Mouse (Mus musculus) neural tube, embryonic 11.5 days (tissue): ENCODE data around the gene Myo10. TPM values are rescaled to one million over a fixed set of nuclear protein-coding genes. Genes with fewer than 3 reads are reported as not detected.

Source experiments
- ATAC-seq: fragments of 200-750 bp; cut with Nextera tagmentation; 2 replicates; pipeline ENCODE4 v1.8.0; 2017; ENCODE audit warnings: moderate number of reproducible peaks, mild to moderate bottlenecking, moderate TSS enrichment, moderate library complexity; ENCODE audit not compliant: insufficient read depth, low FRiP score, low TSS enrichment
- DNase-seq: peaks from one replicate; pipeline ENCODE4 v3.0.0-alpha.2; 2015; ENCODE audit warnings: low spot score
- H3K27ac ChIP-seq: fragments of 300-500 bp; sonication (generic); 2 replicates; pipeline ENCODE4 v1.5.1; 2014; ENCODE audit warnings: low read depth, mild to moderate bottlenecking, low read length
- H3K27me3 ChIP-seq: fragments of 300-500 bp; sonication (generic); 2 replicates; pipeline ENCODE4 v1.6.1; 2014; ENCODE audit warnings: mild to moderate bottlenecking, low read length, mixed read lengths; ENCODE audit not compliant: control insufficient read depth, insufficient read depth
- H3K36me3 ChIP-seq: fragments of 300-500 bp; sonication (generic); 2 replicates; pipeline ENCODE4 v1.6.1; 2014; ENCODE audit warnings: mild to moderate bottlenecking, low read length, moderate library complexity, mixed read lengths; ENCODE audit not compliant: control insufficient read depth, insufficient read depth
- H3K4me1 ChIP-seq: fragments of 300-500 bp; sonication (generic); 2 replicates; pipeline ENCODE4 v1.6.1; 2014; ENCODE audit warnings: low read length, mixed read lengths; ENCODE audit not compliant: control insufficient read depth, insufficient read depth
- H3K4me2 ChIP-seq: fragments of 300-500 bp; sonication (generic); 2 replicates; pipeline ENCODE4 v1.6.1; 2014; ENCODE audit warnings: low read depth, mild to moderate bottlenecking, moderate library complexity
- H3K4me3 ChIP-seq: fragments of 300-500 bp; sonication (generic); 2 replicates; pipeline ENCODE4 v1.5.1; 2014; ENCODE audit warnings: low read depth, low read length
- H3K9ac ChIP-seq: fragments of 300-500 bp; sonication (generic); 2 replicates; pipeline ENCODE4 v1.6.1; 2014; ENCODE audit warnings: mild to moderate bottlenecking, low read length
- H3K9me3 ChIP-seq: fragments of 300-500 bp; sonication (generic); 2 replicates; pipeline ENCODE4 v1.6.1; 2016; ENCODE audit warnings: low read length; ENCODE audit not compliant: control insufficient read depth
- WGBS: fragments of 180-500 bp; shearing (Covaris S2); extraction: QIAGEN DNeasy Blood & Tissue Kit; methylation state at CpG from one replicate; pipeline ENCODE4 v1.1.7; 2014; 5-methylcytosine and 5-hydroxymethylcytosine counted together
- polyA plus RNA-seq: library from polyadenylated mRNA; unstranded; fragments of >200 nt; fragmentation: Nextera tagmentation; extraction: Ambion mirVana; gene quantifications from 2 replicates; pipeline ENCODE4 v1.2.1, GENCODE M21; 2014

The Myo10 gene
- polyA plus RNA-seq, 1 experiment from 2014 or later: 40.5 TPM

- no peak for ATAC-seq
- Histone ChIP-seq H3K4me3 (no peak overlapping the region), H3K4me2 (no peak overlapping the region), H3K9me3 (no peaks in the 10 kb centered on the region), H3K36me3 (peaks cover 2% of the 10 kb centered on the region; the same call in 1 of the 2 replicates), H3K27me3 (no peaks in the 10 kb centered on the region), H3K27ac (no peak overlapping the region), H3K4me1 (no peaks in the 10 kb centered on the region), H3K9ac (no peak overlapping the region)
- 88% methylated on average over 5 of the region's 5 CpGs for WGBS
- no peak for DNase-seq
Measured at GRCm38 (mm10) chr15:25726814-25727213, 104.5 kb downstream of the Myo10 start.

GRCm38 (mm10) chr15:25728501-25728900 is 106.2 kb downstream of the Myo10 start:
- no peaks in the 10 kb centered on the region for H3K27me3 ChIP-seq
- no peaks in the 10 kb centered on the region for H3K36me3 ChIP-seq
- no peak overlapping the region for H3K9ac ChIP-seq
- ATAC-seq: no peak
- H3K9me3 ChIP-seq: no peaks in the 10 kb centered on the region
- no peaks in the 10 kb centered on the region for H3K4me1 ChIP-seq
- no peak overlapping the region for H3K4me3 ChIP-seq
- no peak overlapping the region for H3K27ac ChIP-seq
- no peak overlapping the region for H3K4me2 ChIP-seq
- no peak for DNase-seq
- WGBS: 64% methylated on average over 4 of the region's 4 CpGs

GRCm38 (mm10) chr15:25731053-25731452 is 108.7 kb downstream of the Myo10 start:
- no peaks in the 10 kb centered on the region for H3K27me3 ChIP-seq
- WGBS: 54% methylated on average over 9 of the region's 9 CpGs
- H3K4me1 ChIP-seq: no peaks in the 10 kb centered on the region
- H3K4me3 ChIP-seq: no peak overlapping the region
- no peak overlapping the region for H3K9ac ChIP-seq
- no peaks in the 10 kb centered on the region for H3K36me3 ChIP-seq
- no peaks in the 10 kb centered on the region for H3K9me3 ChIP-seq
- no peak for DNase-seq
- no peak overlapping the region for H3K4me2 ChIP-seq
- no peak overlapping the region for H3K27ac ChIP-seq
- 0 out of 2 replicates have a peak, but pooled peaks have one; percentile 10 for ATAC-seq

GRCm38 (mm10) chr15:25732758-25733428 is 110.6 kb downstream of the Myo10 start:
- peak; percentile 37; the same call in 1 of the 2 replicates for ATAC-seq
- peak; percentile 59 for DNase-seq

GRCm38 (mm10) chr15:25733739-25734430 is 111.6 kb downstream of the Myo10 start:
- ATAC-seq (no peak), DNase-seq (no peak)
- 93% methylated on average over 11 of the region's 11 CpGs for WGBS
- Histone ChIP-seq H3K36me3 (no peaks in the 10 kb centered on the region), H3K4me3 (no peak overlapping the region), H3K27me3 (no peaks in the 10 kb centered on the region), H3K9me3 (no peaks in the 10 kb centered on the region), H3K4me2 (no peak overlapping the region), H3K4me1 (no peaks in the 10 kb centered on the region), H3K27ac (no peak overlapping the region), H3K9ac (no peak overlapping the region)

More at GRCm38 (mm10) chr15:25732758-25733428, 110.6 kb downstream of the Myo10 start:
- Histone ChIP-seq H3K4me1 (no peaks in the 10 kb centered on the region), H3K9me3 (no peaks in the 10 kb centered on the region), H3K4me2 (no peak overlapping the region), H3K27ac (no peak overlapping the region), H3K4me3 (no peak overlapping the region), H3K27me3 (no peaks in the 10 kb centered on the region), H3K36me3 (no peaks in the 10 kb centered on the region), H3K9ac (no peak overlapping the region)
- 84% methylated on average over 8 of the region's 8 CpGs for WGBS

- H3K4me3 ChIP-seq: no peak overlapping the region
- H3K27me3 ChIP-seq: no peaks in the 10 kb centered on the region
- no peak overlapping the region for H3K9ac ChIP-seq
- ATAC-seq (no peak), DNase-seq (no peak)
- 76% methylated on average over 6 of the region's 6 CpGs for WGBS
- H3K9me3 ChIP-seq: no peaks in the 10 kb centered on the region
- H3K4me2 ChIP-seq: no peak overlapping the region
- no peaks in the 10 kb centered on the region for H3K36me3 ChIP-seq
- no peak overlapping the region for H3K27ac ChIP-seq
- H3K4me1 ChIP-seq: no peaks in the 10 kb centered on the region
Measured at GRCm38 (mm10) chr15:25736531-25736930, 114.2 kb downstream of the Myo10 start.

GRCm38 (mm10) chr15:25740271-25740670 is 117.9 kb downstream of the Myo10 start:
- ATAC-seq (no peak), DNase-seq (no peak)
- H3K9ac ChIP-seq: no peak overlapping the region
- H3K9me3 ChIP-seq: no peaks in the 10 kb centered on the region
- H3K27ac ChIP-seq: no peak overlapping the region
- H3K36me3 ChIP-seq: no peaks in the 10 kb centered on the region
- no peak overlapping the region for H3K4me2 ChIP-seq
- H3K4me3 ChIP-seq: no peak overlapping the region
- no peaks in the 10 kb centered on the region for H3K27me3 ChIP-seq
- WGBS: 45% methylated on average over 4 of the region's 4 CpGs
- no peaks in the 10 kb centered on the region for H3K4me1 ChIP-seq

GRCm38 (mm10) chr15:25742196-25742595 is 119.9 kb downstream of the Myo10 start:
- 94% methylated on average over 13 of the region's 13 CpGs for WGBS
- H3K4me3 ChIP-seq: no peak overlapping the region
- no peaks in the 10 kb centered on the region for H3K27me3 ChIP-seq
- DNase-seq (no peak), ATAC-seq (no peak)
- H3K9ac ChIP-seq: no peak overlapping the region
- H3K36me3 ChIP-seq: no peaks in the 10 kb centered on the region
- H3K9me3 ChIP-seq: no peaks in the 10 kb centered on the region
- no peak overlapping the region for H3K27ac ChIP-seq
- H3K4me1 ChIP-seq: no peaks in the 10 kb centered on the region
- H3K4me2 ChIP-seq: no peak overlapping the region

- Histone ChIP-seq H3K27me3 (no peaks in the 10 kb centered on the region), H3K4me2 (no peak overlapping the region), H3K36me3 (no peaks in the 10 kb centered on the region), H3K27ac (0 out of 2 replicates have a peak overlapping the region, but pooled peaks have one; percentile 10), H3K4me1 (peaks cover 14% of the 10 kb centered on the region), H3K9ac (no peak overlapping the region), H3K9me3 (no peaks in the 10 kb centered on the region), H3K4me3 (no peak overlapping the region)
- WGBS: 36% methylated on average over 11 of the region's 11 CpGs
- ATAC-seq: no peak
- DNase-seq: no peak
Measured at GRCm38 (mm10) chr15:25751510-25751909, 129.2 kb downstream of the Myo10 start.
